19 mouse cellular contexts compared by ENCODE assay signal in genomic region chr6:115227043-115227442, GRCm38 (mm10). TPM values are rescaled to one million over a fixed set of nuclear protein-coding genes. Genes with fewer than 3 reads are reported as not detected.
DNase-seq lines count a peak whose midpoint lies in the region; ATAC-seq lines count a peak whose summit lies in the region.
"Had no signal": no experiment of that assay in that cellular context is flagged by ENCODE, and none has a peak within 500 bp of the region (broad histone marks: within the 10 kb centered on the region; RNA-seq: fewer than 3 reads in every experiment).

TSS of gene Gm17482 (plus strand) at chr6:115227343.

- H3K9me3 ChIP-seq in embryonic facial prominence, embryonic 13.5 days, result no peaks in the 10 kb centered on the region
- H3K9me3 ChIP-seq in embryonic facial prominence, embryonic 10.5 days, result no peaks in the 10 kb centered on the region
- H3K9me3 ChIP-seq in hindbrain, embryonic 15.5 days, result no peaks in the 10 kb centered on the region
- no peaks in the 10 kb centered on the region for H3K9me3 ChIP-seq in hindbrain, embryonic 14.5 days (ENCODE audit: control insufficient read depth, low read length)
- H3K9me3 ChIP-seq in lung, embryonic 16.5 days (ENCODE audit: control insufficient read depth, low read length), result no peaks in the 10 kb centered on the region
- H3K9me3 ChIP-seq: forebrain, embryonic 10.5 days; heart, embryonic 12.5 days; hindbrain, embryonic 10.5 days; kidney, embryonic 15.5 days; limb, embryonic 10.5 days; liver, embryonic 15.5 days; neural tube, embryonic 13.5 days had no signal

- WGBS in embryonic facial prominence, embryonic 13.5 days, result 73% methylated on average over 4 of the region's 4 CpGs
- 71% methylated on average over 4 of the region's 4 CpGs for WGBS in embryonic facial prominence, embryonic 10.5 days
- 72% methylated on average over 4 of the region's 4 CpGs for WGBS in hindbrain, embryonic 15.5 days
- 79% methylated on average over 4 of the region's 4 CpGs for WGBS in hindbrain, embryonic 14.5 days
- 70% methylated on average over 4 of the region's 4 CpGs for WGBS in lung, embryonic 16.5 days

- no peak for ATAC-seq in embryonic facial prominence, embryonic 13.5 days (ENCODE audit: insufficient number of reproducible peaks, insufficient read depth, low FRiP score, low TSS enrichment, low read depth)
- no peak for ATAC-seq in hindbrain, embryonic 15.5 days (ENCODE audit: low FRiP score, low read depth)
- no peak for ATAC-seq in hindbrain, embryonic 14.5 days (ENCODE audit: low FRiP score)
- ATAC-seq in lung, embryonic 16.5 days (ENCODE audit: low read depth), result 0 out of 2 replicates have a peak, but pooled peaks have one; percentile 7

- DNase-seq in embryonic facial prominence, embryonic 10.5 days (ENCODE audit: low spot score), result no peak
- DNase-seq in hindbrain, embryonic 14.5 days (ENCODE audit: low spot score), result no peak
- DNase-seq in lung, postnatal 10 days, result no peak
- peak; percentile 1 for DNase-seq in induced T-regulatory cell, adult 2 months (ENCODE audit: low read depth)
- DNase-seq in spleen, postnatal 36 days (ENCODE audit: low spot score in 2 of 2), result no peak

- peak within 1 kb of the TSS; percentile 16; the same call in 1 of the 2 replicates for H3K27ac ChIP-seq in embryonic facial prominence, embryonic 13.5 days
- H3K27ac ChIP-seq in embryonic facial prominence, embryonic 10.5 days (replicated peaks), result no peak within 1 kb of the TSS
- 0 out of 2 replicates have a peak within 1 kb of the TSS, but pooled peaks have one; percentile 10 for H3K27ac ChIP-seq in hindbrain, embryonic 15.5 days (replicated peaks)
- H3K27ac ChIP-seq in hindbrain, embryonic 14.5 days, result no peak within 1 kb of the TSS
- no peak within 1 kb of the TSS for H3K27ac ChIP-seq in lung, embryonic 16.5 days (ENCODE audit: low read length)
- H3K27ac ChIP-seq: forebrain, embryonic 10.5 days; hindbrain, embryonic 10.5 days; kidney, embryonic 15.5 days; limb, embryonic 10.5 days; liver, embryonic 15.5 days; neural tube, embryonic 13.5 days had no signal

- H3K9ac ChIP-seq in embryonic facial prominence, embryonic 13.5 days, result no peak within 1 kb of the TSS
- H3K9ac ChIP-seq in hindbrain, embryonic 15.5 days, result no peak within 1 kb of the TSS
- no peak within 1 kb of the TSS for H3K9ac ChIP-seq in hindbrain, embryonic 14.5 days
- no peak within 1 kb of the TSS; the same call in 1 of the 2 replicates for H3K9ac ChIP-seq in lung, embryonic 16.5 days (ENCODE audit: low read length)
- H3K9ac ChIP-seq: heart, embryonic 12.5 days; kidney, embryonic 15.5 days; liver, embryonic 15.5 days; neural tube, embryonic 13.5 days had no signal

- peaks cover 15% of the 10 kb centered on the region for H3K4me1 ChIP-seq in embryonic facial prominence, embryonic 13.5 days
- H3K4me1 ChIP-seq in embryonic facial prominence, embryonic 10.5 days, result peaks cover 14% of the 10 kb centered on the region
- H3K4me1 ChIP-seq in hindbrain, embryonic 15.5 days (replicated peaks), result peaks cover 11% of the 10 kb centered on the region; the same call in 1 of the 2 replicates
- no peaks in the 10 kb centered on the region for H3K4me1 ChIP-seq in hindbrain, embryonic 14.5 days (replicated peaks; ENCODE audit: control insufficient read depth, insufficient read depth, low read length)
- peaks cover 6% of the 10 kb centered on the region; the same call in 1 of the 2 replicates for H3K4me1 ChIP-seq in lung, embryonic 16.5 days (replicated peaks; ENCODE audit: control insufficient read depth, insufficient read depth, low read length)
- H3K4me1 ChIP-seq: forebrain, embryonic 10.5 days; heart, embryonic 12.5 days; hindbrain, embryonic 10.5 days; kidney, embryonic 15.5 days; liver, embryonic 15.5 days; neural tube, embryonic 13.5 days had no signal

- H3K4me3 ChIP-seq in embryonic facial prominence, embryonic 13.5 days, result no peak within 1 kb of the TSS
- no peak within 1 kb of the TSS for H3K4me3 ChIP-seq in embryonic facial prominence, embryonic 10.5 days
- H3K4me3 ChIP-seq in hindbrain, embryonic 15.5 days, result no peak within 1 kb of the TSS
- H3K4me3 ChIP-seq in hindbrain, embryonic 14.5 days (replicated peaks; ENCODE audit: low read length), result no peak within 1 kb of the TSS
- no peak within 1 kb of the TSS for H3K4me3 ChIP-seq in lung, embryonic 16.5 days (ENCODE audit: low read length)
- H3K4me3 ChIP-seq: forebrain, embryonic 10.5 days; heart, embryonic 12.5 days; hindbrain, embryonic 10.5 days; kidney, embryonic 15.5 days; limb, embryonic 10.5 days; liver, embryonic 15.5 days; neural tube, embryonic 13.5 days had no signal

- H3K27me3 ChIP-seq in embryonic facial prominence, embryonic 13.5 days, result no peaks in the 10 kb centered on the region
- no peaks in the 10 kb centered on the region for H3K27me3 ChIP-seq in embryonic facial prominence, embryonic 10.5 days (replicated peaks; ENCODE audit: low read depth, poor library complexity, severe bottlenecking)
- H3K27me3 ChIP-seq in hindbrain, embryonic 15.5 days, result no peaks in the 10 kb centered on the region
- no peaks in the 10 kb centered on the region for H3K27me3 ChIP-seq in hindbrain, embryonic 14.5 days (ENCODE audit: control insufficient read depth, insufficient read depth, low read length)
- no peaks in the 10 kb centered on the region for H3K27me3 ChIP-seq in lung, embryonic 16.5 days (ENCODE audit: control insufficient read depth, insufficient read depth, low read depth, low read length)
- H3K27me3 ChIP-seq: kidney, embryonic 15.5 days; liver, embryonic 15.5 days; neural tube, embryonic 13.5 days had no signal

- no peak within 1 kb of the TSS for H3K4me2 ChIP-seq in embryonic facial prominence, embryonic 13.5 days
- H3K4me2 ChIP-seq in hindbrain, embryonic 15.5 days, result no peak within 1 kb of the TSS
- no peak within 1 kb of the TSS for H3K4me2 ChIP-seq in hindbrain, embryonic 14.5 days (replicated peaks)
- no peak within 1 kb of the TSS for H3K4me2 ChIP-seq in lung, embryonic 16.5 days (ENCODE audit: low read depth, low read length)
- H3K4me2 ChIP-seq: heart, embryonic 12.5 days; kidney, embryonic 15.5 days; liver, embryonic 15.5 days; midbrain, embryonic 11.5 days; neural tube, embryonic 13.5 days had no signal

- no peaks in the 10 kb centered on the region for H3K36me3 ChIP-seq in embryonic facial prominence, embryonic 13.5 days
- no peaks in the 10 kb centered on the region for H3K36me3 ChIP-seq in embryonic facial prominence, embryonic 10.5 days (replicated peaks)
- no peaks in the 10 kb centered on the region for H3K36me3 ChIP-seq in hindbrain, embryonic 15.5 days
- H3K36me3 ChIP-seq in hindbrain, embryonic 14.5 days (replicated peaks; ENCODE audit: control insufficient read depth, insufficient read depth), result no peaks in the 10 kb centered on the region
- H3K36me3 ChIP-seq in lung, embryonic 16.5 days (ENCODE audit: control insufficient read depth, insufficient read depth, low read length), result no peaks in the 10 kb centered on the region
- H3K36me3 ChIP-seq: forebrain, embryonic 10.5 days; heart, embryonic 12.5 days; hindbrain, embryonic 10.5 days; kidney, embryonic 15.5 days; limb, embryonic 10.5 days; liver, embryonic 15.5 days; neural tube, embryonic 13.5 days had no signal

RNA-seq across cellular contexts. Expression of gene Gm17482, which starts in this region (rescaled TPM):
- polyA plus RNA-seq in embryonic facial prominence, embryonic 13.5 days (2015; fragmentation: Nextera tagmentation; extraction: Ambion mirVana), result not detected in 2 replicates
- polyA plus RNA-seq in embryonic facial prominence, embryonic 10.5 days (2016; fragmentation: Nextera tagmentation; extraction: Ambion mirVana), result not detected in 2 replicates
- not detected in 2 replicates for polyA plus RNA-seq in hindbrain, embryonic 15.5 days (2015; fragmentation: Nextera tagmentation; extraction: Ambion mirVana)
- not detected in 2 replicates for polyA plus RNA-seq in hindbrain, embryonic 14.5 days (2014; fragmentation: Nextera tagmentation; extraction: Ambion mirVana)
- not detected in 2 replicates for polyA plus RNA-seq in lung, embryonic 16.5 days (2015; fragmentation: Nextera tagmentation; extraction: Ambion mirVana)
- polyA plus RNA-seq: forebrain, embryonic 10.5 days; heart, embryonic 12.5 days; hindbrain, embryonic 10.5 days; kidney, embryonic 15.5 days; limb, embryonic 10.5 days; liver, embryonic 15.5 days; lung, postnatal 0 days; midbrain, embryonic 11.5 days; neural tube, embryonic 13.5 days; thymus, postnatal 0 days; urinary bladder, adult 2 months had no signal

Comparison
In these comparisons a context has a peak if more than half of its experiments do, and no peak if none do; other contexts are left out.
1. H3K27ac ChIP-seq: peak in embryonic facial prominence, embryonic 13.5 days (single experiment) and hindbrain, embryonic 15.5 days (single experiment); none in embryonic facial prominence, embryonic 10.5 days (single experiment), hindbrain, embryonic 14.5 days (single experiment) and lung, embryonic 16.5 days (single experiment).
2. Peak in ATAC-seq in lung, embryonic 16.5 days; RNA of the gene not detected or under 1 TPM.